Mouse (Mus musculus) MEL (cell line): ENCODE data around the gene Mta1. TPM values are rescaled to one million over a fixed set of nuclear protein-coding genes. Genes with fewer than 3 reads are reported as not detected.

Experiments used
- DNase-seq: peaks from one replicate; pipeline ENCODE4 v3.0.0; 2011; ENCODE audit warnings: low read depth, low spot score
- H3K27ac ChIP-seq: 2 replicates; pipeline ENCODE4 v1.5.1; 2012; ENCODE audit warnings: low read depth, mild to moderate bottlenecking, control low read depth, low read length, moderate library complexity; ENCODE audit not compliant: control insufficient read depth
- H3K27me3 ChIP-seq, 2 experiments: fragments of 150-350 bp in 1 of 2; sonication (generic) in 1 of 2; 2 replicates each; pipeline ENCODE4 v1.6.1; 2012; ENCODE audit warnings: low read length in 2 of 2, mild to moderate bottlenecking in 2 of 2, improper control_type of control experiment in 1 of 2, moderate library complexity in 1 of 2; ENCODE audit not compliant: insufficient read depth in 2 of 2, control insufficient read depth in 1 of 2
- H3K36me3 ChIP-seq, 2 experiments: 2 replicates each; pipeline ENCODE4 v1.6.1; 2012 to 2014; ENCODE audit warnings: low read length in 2 of 2, improper control_type of control experiment in 1 of 2, inconsistent platforms in 1 of 2, mild to moderate bottlenecking in 1 of 2; ENCODE audit not compliant: insufficient read depth in 2 of 2, control insufficient read depth in 1 of 2
- H3K4me1 ChIP-seq, 2 experiments: fragments of 150-350 bp in 1 of 2; sonication (generic) in 1 of 2; 2 replicates each; pipeline ENCODE4 v1.6.1; 2012; ENCODE audit warnings: low read length in 2 of 2, improper control_type of control experiment in 1 of 2, mild to moderate bottlenecking in 1 of 2; ENCODE audit not compliant: insufficient read depth in 2 of 2, control insufficient read depth in 1 of 2
- H3K4me3 ChIP-seq, 2 experiments: fragments of 150-350 bp in 1 of 2; sonication (generic) in 1 of 2; 2 replicates each; pipeline ENCODE4 v1.5.1; 2012; ENCODE audit warnings: low read depth in 2 of 2, low read length in 2 of 2, mild to moderate bottlenecking in 2 of 2, moderate library complexity in 2 of 2, control low read depth in 1 of 2, improper control_type of control experiment in 1 of 2; ENCODE audit not compliant: control insufficient read depth in 1 of 2, insufficient read depth in 1 of 2
- H3K79me2 ChIP-seq: 2 replicates; pipeline ENCODE4 v1.6.1; 2012; ENCODE audit warnings: mild to moderate bottlenecking, low read length, moderate library complexity; ENCODE audit not compliant: control insufficient read depth, poor library complexity, insufficient read depth
- H3K9ac ChIP-seq: 2 replicates; pipeline ENCODE4 v1.6.1; 2012; ENCODE audit warnings: low read depth, mild to moderate bottlenecking, control low read depth, low read length, moderate library complexity; ENCODE audit not compliant: control insufficient read depth, poor library complexity, severe bottlenecking
- H3K9me3 ChIP-seq: fragments of 150-350 bp; sonication (generic); replicated peaks from 2 replicates; pipeline ENCODE4 v1.6.1; 2012; ENCODE audit warnings: mild to moderate bottlenecking, low read length, improper control_type of control experiment, moderate library complexity; ENCODE audit not compliant: insufficient read depth
- CHD1 ChIP-seq: IDR thresholded peaks from 2 replicates; pipeline ENCODE4 v1.6.1; 2012; ENCODE audit warnings: low read depth, mild to moderate bottlenecking, inconsistent platforms, low read length, improper control_type of control experiment
- CHD2 ChIP-seq: IDR thresholded peaks from 2 replicates; pipeline ENCODE4 v1.6.1; 2011; ENCODE audit warnings: low read length, improper control_type of control experiment
- CTCF ChIP-seq, 3 experiments: IDR thresholded peaks in 2 of 3; conservative IDR thresholded peaks in 1 of 3; 2 replicates each; pipeline ENCODE4 v1.5.1; 2011 to 2012; ENCODE audit warnings: low read length in 3 of 3, low read depth in 2 of 3, mild to moderate bottlenecking in 2 of 3, improper control_type of control experiment in 1 of 3, inconsistent platforms in 1 of 3, mixed read lengths in 1 of 3, moderate library complexity in 1 of 3; ENCODE audit not compliant: control insufficient read depth in 1 of 3, insufficient read depth in 1 of 3, poor library complexity in 1 of 3, severe bottlenecking in 1 of 3
- ELF1 ChIP-seq: IDR thresholded peaks from 2 replicates; pipeline ENCODE4 v1.6.1; 2014; ENCODE audit warnings: low read depth, mild to moderate bottlenecking, inconsistent platforms, low read length, improper control_type of control experiment, moderate library complexity
- ETS1 ChIP-seq: IDR thresholded peaks from 2 replicates; pipeline ENCODE4 v1.6.1; 2012; ENCODE audit warnings: low read depth, mild to moderate bottlenecking, inconsistent platforms, low read length, improper control_type of control experiment, moderate library complexity
- GATA1 ChIP-seq: IDR thresholded peaks from 2 replicates; pipeline ENCODE4 v1.6.1; 2011; ENCODE audit warnings: low read depth, low read length, improper control_type of control experiment
- HCFC1 ChIP-seq: IDR thresholded peaks from 2 replicates; pipeline ENCODE4 v1.6.1; 2012; ENCODE audit warnings: low read depth, mild to moderate bottlenecking, inconsistent platforms, low read length, improper control_type of control experiment, moderate library complexity
- KAT2A ChIP-seq: conservative IDR thresholded peaks from 2 replicates; pipeline ENCODE4 v1.6.1; 2012; ENCODE audit warnings: low read depth, low read length, improper control_type of control experiment, inconsistent platforms
- MAZ ChIP-seq: IDR thresholded peaks from 2 replicates; pipeline ENCODE4 v1.6.1; 2012; ENCODE audit warnings: low read depth, mild to moderate bottlenecking, inconsistent platforms, low read length, improper control_type of control experiment
- NELFE ChIP-seq: IDR thresholded peaks from 2 replicates; pipeline ENCODE4 v1.6.1; 2011; ENCODE audit warnings: low read depth, low read length, improper control_type of control experiment
- NRF1 ChIP-seq: IDR thresholded peaks from 2 replicates; pipeline ENCODE4 v1.6.1; 2014; ENCODE audit warnings: low read depth, mild to moderate bottlenecking, inconsistent platforms, low read length, improper control_type of control experiment, moderate library complexity; ENCODE audit not compliant: poor library complexity, insufficient read depth, severe bottlenecking
- POLR2A ChIP-seq, 2 experiments: IDR thresholded peaks; 2 replicates each; pipeline ENCODE4 v1.6.1; 2011 to 2012; ENCODE audit warnings: low read length in 2 of 2, mild to moderate bottlenecking in 2 of 2, control low read depth in 1 of 2, improper control_type of control experiment in 1 of 2, low read depth in 1 of 2, moderate library complexity in 1 of 2; ENCODE audit not compliant: control insufficient read depth in 1 of 2, insufficient read depth in 1 of 2, poor library complexity in 1 of 2
- POLR2AphosphoS2 ChIP-seq: IDR thresholded peaks from 2 replicates; pipeline ENCODE4 v1.6.1; 2011; ENCODE audit warnings: low read length, improper control_type of control experiment
- POLR2AphosphoS5 ChIP-seq: IDR thresholded peaks from 2 replicates; pipeline ENCODE4 v1.6.1; 2012; ENCODE audit warnings: low read depth, borderline replicate concordance, mild to moderate bottlenecking, inconsistent platforms, low read length, moderate library complexity, mixed read lengths
- RCOR1 ChIP-seq: IDR thresholded peaks from 2 replicates; pipeline ENCODE4 v1.6.1; 2012; ENCODE audit warnings: low read depth, mild to moderate bottlenecking, inconsistent platforms, low read length, improper control_type of control experiment
- SIN3A ChIP-seq: IDR thresholded peaks from 2 replicates; pipeline ENCODE4 v1.6.1; 2012; ENCODE audit warnings: low read length, improper control_type of control experiment, inconsistent platforms
- SMC3 ChIP-seq: IDR thresholded peaks from 2 replicates; pipeline ENCODE4 v1.6.1; 2011; ENCODE audit warnings: low read depth, low read length, improper control_type of control experiment
- TBP ChIP-seq: IDR thresholded peaks from 2 replicates; pipeline ENCODE4 v1.8.0; 2011; ENCODE audit warnings: low read depth, low read length, improper control_type of control experiment
- UBTF ChIP-seq: IDR thresholded peaks from 2 replicates; pipeline ENCODE4 v1.6.1; 2012; ENCODE audit warnings: low read depth, mild to moderate bottlenecking, inconsistent platforms, low read length, improper control_type of control experiment, moderate library complexity, borderline replicate concordance; ENCODE audit not compliant: insufficient read depth
- USF2 ChIP-seq, 2 experiments: IDR thresholded peaks; 2 replicates each; pipeline ENCODE4 v1.6.1; 2011 to 2012; ENCODE audit warnings: improper control_type of control experiment in 2 of 2, low read length in 2 of 2, borderline replicate concordance in 1 of 2, inconsistent platforms in 1 of 2, low read depth in 1 of 2, mild to moderate bottlenecking in 1 of 2; ENCODE audit not compliant: insufficient read depth in 1 of 2
- ZC3H11A ChIP-seq: IDR thresholded peaks from 2 replicates; pipeline ENCODE4 v1.6.1; 2012; ENCODE audit warnings: low read depth, mild to moderate bottlenecking, inconsistent platforms, low read length, improper control_type of control experiment
- ZKSCAN1 ChIP-seq: IDR thresholded peaks from 2 replicates; pipeline ENCODE4 v1.6.1; 2012; ENCODE audit warnings: low read depth, mild to moderate bottlenecking, inconsistent platforms, low read length, improper control_type of control experiment, moderate library complexity
- ZNF384 ChIP-seq: IDR thresholded peaks from 2 replicates; pipeline ENCODE4 v1.6.1; 2012; ENCODE audit warnings: low read depth, mild to moderate bottlenecking, inconsistent platforms, low read length, improper control_type of control experiment
- polyA plus RNA-seq, 2 experiments: library from polyadenylated mRNA; stranded (reverse) in 1 of 2; unstranded in 1 of 2; fragments of >175 nt in 1 of 2; fragments of >200 nt in 1 of 2; gene quantifications; 2 replicates each; pipeline versions ENCODE4 v1.2.1 to v1.2.4; 2012; ENCODE audit warnings: low replicate concordance in 2 of 2, low read depth in 1 of 2; ENCODE audit not compliant: insufficient read length in 2 of 2, insufficient read depth in 1 of 2, missing spikeins in 1 of 2
- total RNA-seq: library from RNA; depleted of rRNA; stranded (reverse); fragments of 300-350 nt; gene quantifications from 2 replicates; pipeline ENCODE4 v1.2.3, GENCODE M21; 2012

Gene Mta1
- total and polyA plus RNA-seq, 3 experiments: 69.0 to 410 (median 99.5) TPM

- peaks cover 0 to 18% of the 10 kb centered on the region in 2 experiments; a peak in 2 of 4 replicates for H3K36me3 ChIP-seq
- peak overlapping the region in 1 of 2 experiments; percentile 80; a peak in 1 of 4 replicates for H3K4me3 ChIP-seq
- H3K27ac ChIP-seq: no peak overlapping the region
- no peaks in the 10 kb centered on the region for H3K9me3 ChIP-seq
- DNase-seq: no peak
- 0 out of 2 replicates have a peak, but pooled peaks have one; percentile 19 for TF ChIP-seq GATA1
- no peak for TF ChIP-seq SMC3
- no peaks in the 10 kb centered on the region for H3K27me3 ChIP-seq
- H3K9ac ChIP-seq: peak overlapping the region; percentile 79; the same call in 1 of the 2 replicates
- H3K4me1 ChIP-seq: peaks cover 16 to 43% of the 10 kb centered on the region in 2 experiments
- no peaks in the 10 kb centered on the region; the same call in 1 of the 2 replicates for H3K79me2 ChIP-seq
Observed at GRCm38 (mm10) chr12:113151046-113151445, 53.0 kb downstream of the Mta1 start.

GRCm38 (mm10) chr12:113151661-113152271 is 53.7 kb downstream of the Mta1 start:
- peak; percentile 94 for DNase-seq
- Histone ChIP-seq H3K4me1 (peaks cover 16 to 44% of the 10 kb centered on the region in 2 experiments), H3K79me2 (peaks cover 5% of the 10 kb centered on the region), H3K27ac (peak overlapping the region; percentile 45), H3K36me3 (peaks cover 0 to 18% of the 10 kb centered on the region in 2 experiments; a peak in 2 of 4 replicates), H3K9me3 (no peaks in the 10 kb centered on the region), H3K27me3 (no peaks in the 10 kb centered on the region), H3K9ac (peak overlapping the region; percentile 79), H3K4me3 (peak overlapping the region; percentile 78 to 80)
- no peak for TF ChIP-seq USF2 (IDR thresholded peaks at IDR 0.05; ENCODE audit: borderline replicate concordance in 1 of 2, insufficient read depth in 1 of 2, low read depth in 1 of 2, low read length in 2 of 2)
- 0 out of 2 replicates have a peak, but pooled peaks have one; percentile 66 for TF ChIP-seq POLR2AphosphoS5
- peak in 1 of 2 experiments; percentile 98; a peak in 2 of 4 replicates for TF ChIP-seq POLR2A (IDR thresholded peaks at IDR 0.05; ENCODE audit: control insufficient read depth in 1 of 2, insufficient read depth in 1 of 2, low read depth in 1 of 2, low read length in 2 of 2, poor library complexity in 1 of 2)
- TF ChIP-seq TBP: peak; percentile 91
- no peak for TF ChIP-seq HCFC1
- TF ChIP-seq GATA1: no peak

DNA sequence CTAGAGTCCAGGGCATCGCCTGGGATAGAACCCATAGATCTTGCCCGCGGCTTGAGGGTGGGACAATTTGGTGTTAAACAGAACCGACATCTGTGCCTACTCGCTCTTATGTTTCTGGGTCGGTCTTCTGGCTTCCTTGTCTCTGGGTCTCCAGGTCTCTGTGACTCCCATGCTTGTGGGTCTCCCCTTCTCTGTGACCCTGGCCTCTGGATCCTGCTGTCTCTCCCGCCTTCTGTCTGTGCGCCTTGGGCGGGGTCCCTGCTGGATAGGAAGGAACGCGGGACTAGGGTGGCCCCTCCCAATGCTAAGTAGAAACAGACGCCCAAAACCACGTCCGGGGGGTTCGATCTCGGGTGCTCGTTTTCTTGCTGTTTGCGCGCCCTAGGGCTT is 54.2 kb downstream of the Mta1 start:
- peaks cover 19 to 47% of the 10 kb centered on the region in 2 experiments for H3K4me1 ChIP-seq
- H3K4me3 ChIP-seq: peak overlapping the region; percentile 78 to 80
- H3K9me3 ChIP-seq: no peaks in the 10 kb centered on the region
- peak; percentile 96 for DNase-seq
- peaks cover 0 to 21% of the 10 kb centered on the region in 2 experiments; a peak in 2 of 4 replicates for H3K36me3 ChIP-seq
- peaks cover 10% of the 10 kb centered on the region for H3K79me2 ChIP-seq
- H3K27ac ChIP-seq: peak overlapping the region; percentile 45
- H3K27me3 ChIP-seq: no peaks in the 10 kb centered on the region
- peak overlapping the region; percentile 79 for H3K9ac ChIP-seq
- no peak for TF ChIP-seq NRF1
- TF ChIP-seq POLR2A (IDR thresholded peaks at IDR 0.05; ENCODE audit: control insufficient read depth in 1 of 2, insufficient read depth in 1 of 2, low read depth in 1 of 2, low read length in 2 of 2, poor library complexity in 1 of 2): peak in 1 of 2 experiments; percentile 61; a peak in 2 of 4 replicates
- no peak for TF ChIP-seq RCOR1
- no peak for TF ChIP-seq NELFE
- TF ChIP-seq CTCF (IDR thresholded peaks at IDR 0.05 in 2 of 3, conservative IDR thresholded peaks at IDR 0.05 in 1 of 3; ENCODE audit: control insufficient read depth in 1 of 3, insufficient read depth in 1 of 3, low read depth in 2 of 3, low read length in 3 of 3, poor library complexity in 1 of 3, severe bottlenecking in 1 of 3): no peak
- TF ChIP-seq CHD1: no peak
- TF ChIP-seq SIN3A: no peak
- no peak for TF ChIP-seq ELF1
- TF ChIP-seq CHD2: no peak
- no peak for TF ChIP-seq POLR2AphosphoS2
- no peak for TF ChIP-seq KAT2A
- TF ChIP-seq ZC3H11A: no peak
- TF ChIP-seq UBTF: peak; percentile 44; the same call in 1 of the 2 replicates
- TF ChIP-seq ETS1: no peak
- no peak for TF ChIP-seq ZKSCAN1
- no peak for TF ChIP-seq SMC3
- TF ChIP-seq MAZ: no peak
- TF ChIP-seq ZNF384: no peak
- TF ChIP-seq, all 39 proteins: peak for 2
